Mouse (Mus musculus): ENCODE results near the gene Pdzrn3.

DNA sequence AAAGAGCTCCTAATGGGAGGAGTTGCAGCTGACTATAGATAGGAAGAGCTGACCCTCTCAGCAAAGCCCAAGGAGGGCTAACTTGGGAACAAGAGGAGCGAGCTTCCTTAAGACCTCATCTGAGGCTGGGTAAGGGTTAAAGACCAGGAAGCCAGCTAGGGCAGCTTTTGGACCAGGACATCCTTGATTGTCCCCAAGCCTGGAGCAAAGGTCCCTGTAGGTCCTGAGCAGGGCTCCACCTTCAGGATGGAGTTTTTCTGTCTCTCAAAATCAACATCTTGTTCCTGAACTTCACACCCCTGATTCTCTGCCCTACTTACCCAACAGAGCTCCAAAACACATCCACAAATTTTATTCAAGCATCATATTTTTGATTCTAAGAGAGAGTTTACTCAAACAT, 3.5 kb downstream of the Pdzrn3 start:
- no peak for TF ChIP-seq CTCF (conservative IDR thresholded peaks at IDR 0.05 in 1 of 2, IDR thresholded peaks at IDR 0.05 in 1 of 2; ENCODE audit: low read depth in 2 of 2, low read length in 2 of 2)
- no peak for TF ChIP-seq SIN3A (IDR thresholded peaks at IDR 0.05; ENCODE audit: low read length)
